Mouse (Mus musculus) cerebellum, postnatal 10 days (tissue): Measurements from ENCODE around the gene Cep135.

Experiments
- DNase-seq, 2 experiments: peaks; one replicate each; pipeline ENCODE4 v3.0.0; 2021; ENCODE audit warnings: mixed read lengths in 2 of 2

Cep135 gene

GRCm38 (mm10) chr5:76684658-76685605 lies 96.4 kb downstream of the Cep135 start:
- DNase-seq = no peak

GRCm38 (mm10) chr5:76687961-76688600 lies 99.6 kb downstream of the Cep135 start:
- no peak for DNase-seq

GRCm38 (mm10) chr5:76688643-76689042 lies 100.1 kb downstream of the Cep135 start:
- DNase-seq = peak; percentile 68 to 79

GRCm38 (mm10) chr5:76690177-76690593 lies 101.7 kb downstream of the Cep135 start:
- no peak for DNase-seq

- no peak for DNase-seq
Measured at GRCm38 (mm10) chr5:76691251-76691650, 102.8 kb downstream of the Cep135 start.

GRCm38 (mm10) chr5:76691706-76692424 lies 103.4 kb downstream of the Cep135 start:
- peak; percentile 71 to 75 for DNase-seq
